Mouse (Mus musculus) mouse embryonic stem cell (cell line): Measurements from ENCODE around the gene Rho.

Experiments used
- in situ Hi-C, 2 experiments: fragments of 300-500 bp; cut with MboI; formaldehyde crosslinking; loops; 1 replicate in 1 of 2; 3 replicates in 1 of 2; pipeline ENCODE4 v1.14.3; 2019 to 2020; ENCODE audit warnings: low sequenced_read_pairs in 2 of 2, low pct_unique_long_range_greater_than_20kb in 1 of 2, mixed read lengths in 1 of 2; ENCODE audit not compliant: unreplicated experiment in 1 of 2

Rho gene

DNA sequence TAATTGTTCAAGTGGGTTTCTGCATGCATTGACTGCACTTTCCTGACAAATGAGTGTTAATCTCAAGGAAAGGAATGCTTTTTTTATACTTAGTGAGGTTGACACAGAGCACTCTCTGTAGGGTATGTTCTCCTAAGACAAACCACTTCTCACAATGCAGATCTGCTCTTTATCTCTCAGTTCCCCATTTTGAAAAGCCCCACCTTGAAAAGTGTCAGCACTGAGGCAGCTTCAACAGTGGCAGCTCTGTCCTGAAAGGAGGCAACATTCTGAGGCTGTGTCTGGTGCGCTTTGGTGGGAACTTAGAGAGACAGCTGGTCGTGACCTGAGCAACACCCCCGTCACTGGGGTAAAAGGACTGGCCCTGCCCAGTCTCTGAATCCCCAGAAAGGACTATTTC, 22.5 kb upstream of the Rho start:
- in situ Hi-C loops: loop anchor here in 1 of 2 experiments (25.0 kb wide), 1 partner anchor 228 kb away; no protein-coding TSS in a partner anchor

DNA sequence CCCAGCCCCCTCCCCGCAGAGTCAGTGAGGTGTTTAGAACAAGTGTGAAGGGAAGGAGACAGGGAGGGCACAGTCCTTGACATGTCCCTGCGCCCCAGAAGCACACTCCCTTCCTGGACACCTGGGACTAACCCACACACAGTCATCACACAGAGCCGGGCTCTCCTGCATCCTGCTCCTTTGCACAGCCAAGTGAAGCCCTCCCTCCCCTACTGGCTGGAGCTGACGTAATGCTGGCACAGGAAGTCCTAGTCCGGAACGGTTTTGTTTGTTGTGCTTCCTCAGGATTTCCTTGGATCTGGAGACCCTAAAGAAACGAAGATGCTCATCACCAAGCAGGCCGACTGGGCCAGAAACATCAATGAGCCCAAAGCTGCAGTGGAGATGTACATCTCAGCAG, 21.6 kb upstream of the Rho start:
- in situ Hi-C loops: loop anchor here in 1 of 2 experiments (25.0 kb wide), 1 partner anchor 227 kb away; no protein-coding TSS in a partner anchor

DNA sequence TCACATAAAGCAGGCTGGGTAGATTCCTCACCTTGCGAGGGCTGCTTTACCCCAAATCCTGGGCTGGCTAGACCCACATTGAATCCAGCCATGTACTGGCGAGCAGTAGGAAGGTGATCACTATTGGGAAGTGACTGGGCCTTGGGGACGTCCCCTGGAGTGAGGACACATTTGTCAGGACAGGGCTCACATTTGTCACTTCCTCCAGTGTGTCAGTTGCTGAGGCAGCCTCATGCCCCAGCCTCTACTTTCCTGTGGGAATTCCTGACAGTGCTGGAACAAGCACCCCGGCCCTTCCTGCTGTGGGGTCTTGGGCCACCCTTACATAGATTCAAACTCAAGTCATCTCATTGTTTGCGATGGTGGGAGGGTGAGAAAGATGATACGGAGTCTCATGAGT, 19.8 kb upstream of the Rho start:
- in situ Hi-C loops: loop anchor here in 1 of 2 experiments (25.0 kb wide), 1 partner anchor 226 kb away; no protein-coding TSS in a partner anchor

DNA sequence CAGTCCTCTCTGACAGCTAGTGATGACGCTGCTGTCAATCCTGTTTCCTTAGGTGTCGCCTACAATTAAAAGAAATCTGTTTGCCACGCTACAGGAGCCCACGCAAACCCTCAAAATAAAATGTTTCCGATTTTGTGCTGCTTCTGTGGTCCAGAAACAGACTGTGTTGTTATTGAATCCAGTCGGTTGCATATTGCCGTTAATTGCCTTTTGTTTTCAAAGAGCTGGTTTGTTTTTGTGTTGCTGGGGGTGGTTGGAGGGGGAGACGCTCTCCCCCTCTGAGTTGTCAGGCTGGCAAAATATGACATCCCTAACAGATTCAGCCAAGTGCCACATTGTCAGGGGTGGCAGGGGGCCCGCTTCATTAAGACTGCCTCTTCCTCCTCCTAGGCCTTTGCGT, 18.1 kb upstream of the Rho start:
- in situ Hi-C loops: loop anchor here in 1 of 2 experiments (25.0 kb wide), 1 partner anchor 224 kb away; no protein-coding TSS in a partner anchor

DNA sequence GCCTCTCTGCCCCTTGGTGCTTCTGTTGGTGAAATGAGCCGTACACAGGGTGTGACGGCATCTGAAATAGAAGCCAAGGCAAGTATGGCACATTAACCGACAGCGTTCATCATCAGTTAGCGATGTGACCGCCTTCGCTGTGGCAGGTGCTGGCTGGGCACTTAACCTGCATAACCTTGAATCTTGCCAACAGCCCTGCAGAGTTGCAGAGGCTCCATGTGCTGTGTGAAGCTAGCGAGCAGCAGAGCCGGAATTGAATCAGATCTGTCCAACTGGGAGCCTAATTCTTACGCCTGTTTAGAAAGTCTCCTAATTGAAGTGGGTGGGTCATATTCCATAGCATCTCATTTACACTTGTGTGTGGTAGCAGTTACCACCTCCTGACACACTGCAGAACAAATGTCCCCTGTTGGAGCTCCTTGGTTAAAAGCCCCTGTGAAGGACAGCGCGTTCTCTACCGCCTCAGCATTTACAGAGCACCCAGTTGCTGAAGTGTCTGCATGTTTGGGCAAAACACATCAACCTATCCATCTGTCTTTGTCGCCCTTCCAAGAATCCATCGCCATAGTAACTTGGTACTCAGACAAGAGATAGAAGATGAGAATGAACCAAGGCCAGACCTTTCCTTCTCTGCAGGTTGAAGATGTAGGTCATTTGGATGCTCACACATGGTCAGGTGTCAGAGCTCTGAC, 16.9 kb upstream of the Rho start:
- in situ Hi-C loops: loop anchor here in 1 of 2 experiments (25.0 kb wide), 1 partner anchor 223 kb away; no protein-coding TSS in a partner anchor

DNA sequence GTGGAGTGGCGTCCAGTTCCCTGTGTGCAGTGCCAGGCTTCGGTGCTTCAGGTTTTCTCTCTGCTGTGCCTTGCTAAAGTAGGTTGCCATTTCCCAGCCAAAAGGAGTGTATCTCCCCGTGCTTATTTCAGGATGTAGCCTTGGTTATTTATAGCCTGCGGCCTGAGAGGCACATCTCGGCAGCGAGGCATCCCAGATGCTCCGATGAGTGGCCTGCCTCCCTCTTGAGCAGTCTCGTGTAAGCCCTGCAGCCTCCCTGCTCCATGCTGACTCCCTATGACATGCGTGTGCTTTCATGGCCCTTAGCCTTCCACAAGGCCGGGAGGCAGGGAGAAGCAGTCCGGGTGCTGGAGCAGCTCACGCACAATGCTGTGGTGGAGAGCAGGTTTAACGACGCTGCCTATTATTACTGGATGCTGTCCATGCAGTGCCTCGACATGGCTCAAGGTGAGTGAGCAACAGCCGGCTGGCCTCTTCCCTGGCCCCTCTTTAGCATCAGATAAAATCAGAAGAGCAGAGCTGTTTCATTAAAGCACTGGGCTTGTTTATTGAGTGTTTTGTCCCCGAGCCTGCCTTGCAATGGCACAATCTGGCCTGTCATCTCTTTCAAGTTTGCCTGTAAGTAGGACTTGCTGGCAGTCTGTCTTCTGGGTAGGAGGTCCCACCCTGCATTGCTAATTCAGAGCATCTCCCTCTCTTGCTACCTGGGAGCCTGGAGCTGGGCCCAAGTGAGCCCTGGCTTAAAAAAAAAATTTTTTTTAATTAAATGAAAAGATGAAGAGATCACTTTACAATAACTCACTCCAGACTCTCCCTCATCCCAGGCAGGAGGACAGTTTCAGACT, 15.7 kb upstream of the Rho start:
- in situ Hi-C loops: loop anchor here in 1 of 2 experiments (25.0 kb wide), 1 partner anchor 221 kb away; no protein-coding TSS in a partner anchor

DNA sequence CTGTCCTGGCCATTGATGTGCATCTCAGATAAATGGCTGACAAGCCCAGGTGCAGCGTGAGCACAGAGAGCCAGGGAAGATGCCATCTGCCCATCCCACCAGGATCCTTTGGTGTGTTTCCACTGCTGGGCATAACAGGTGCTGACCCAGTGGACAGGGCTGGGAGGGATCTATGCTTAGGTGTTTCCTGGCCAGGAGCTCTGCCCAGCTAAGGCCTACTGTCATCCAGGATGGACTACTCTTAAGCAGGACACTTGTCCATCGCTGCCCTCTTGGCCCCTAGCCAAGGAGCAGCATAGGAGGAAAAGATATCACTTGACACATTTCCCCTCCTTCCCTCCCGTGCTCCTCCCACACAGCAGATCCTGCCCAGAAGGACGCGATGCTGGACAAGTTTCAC, 14.9 kb upstream of the Rho start:
- in situ Hi-C loops: loop anchor here in 1 of 2 experiments (25.0 kb wide), 1 partner anchor 221 kb away; no protein-coding TSS in a partner anchor

DNA sequence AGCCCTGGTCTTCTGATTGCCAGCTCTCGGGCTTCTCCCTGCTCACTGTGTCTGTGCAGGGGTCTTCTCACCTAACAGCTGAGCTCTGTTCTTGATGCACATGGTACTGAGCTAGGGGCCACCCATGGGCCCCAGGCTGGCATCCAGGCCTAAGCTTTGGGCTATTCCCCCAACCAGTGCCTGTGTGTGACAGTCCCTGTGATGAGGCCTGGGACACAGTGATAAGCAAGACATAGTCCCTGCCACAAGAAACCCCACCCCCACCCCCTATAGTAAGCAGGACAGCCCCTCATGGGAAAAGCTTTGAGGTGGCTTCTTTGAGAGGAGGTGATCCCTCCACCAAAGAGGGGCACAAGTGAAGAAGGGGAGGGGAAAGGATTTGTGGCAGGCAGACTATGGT, 12.9 kb upstream of the Rho start:
- in situ Hi-C loops: loop anchor here in 1 of 2 experiments (25.0 kb wide), 1 partner anchor 219 kb away; no protein-coding TSS in a partner anchor

DNA sequence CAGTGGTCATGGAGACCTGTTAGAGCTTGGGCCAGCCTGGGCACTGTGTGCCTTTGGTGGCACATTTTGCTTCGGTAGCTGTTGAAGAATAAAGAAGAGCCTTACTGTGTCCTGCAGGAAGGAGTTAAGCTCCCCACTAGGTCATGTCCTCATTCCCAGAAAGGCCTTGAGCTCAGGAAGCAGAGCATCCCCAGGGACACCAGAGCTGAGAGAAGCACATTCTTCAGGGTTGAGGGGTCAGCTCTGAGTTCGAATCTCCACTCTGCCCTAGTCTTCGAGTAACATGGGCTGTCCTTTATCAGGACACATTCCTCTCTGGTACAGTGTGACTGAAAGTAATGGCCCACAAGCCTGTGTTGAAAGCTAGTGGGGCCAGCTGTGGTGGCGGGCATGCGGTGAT, 11.7 kb upstream of the Rho start:
- in situ Hi-C loops: loop anchor here in 1 of 2 experiments (25.0 kb wide), 1 partner anchor 217 kb away; no protein-coding TSS in a partner anchor

DNA sequence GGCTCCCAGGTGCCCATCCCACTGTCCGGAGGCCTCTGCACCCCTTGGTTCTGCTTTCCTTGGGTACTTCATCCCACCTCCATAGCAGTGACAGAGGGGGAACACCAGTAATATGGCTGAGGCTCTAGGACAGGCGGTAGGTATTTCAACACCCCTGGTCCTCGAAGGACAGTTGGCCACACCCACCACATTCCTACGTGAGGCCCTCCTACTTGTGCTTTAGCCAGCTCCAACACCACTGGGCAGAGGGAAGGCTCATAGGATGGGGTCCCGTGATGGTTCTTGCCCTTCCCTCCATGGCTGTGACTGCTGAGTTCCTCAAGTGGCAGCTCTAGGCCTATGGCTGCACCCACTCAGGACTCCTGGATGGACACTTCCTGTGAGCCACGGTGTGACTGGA, 6.7 kb upstream of the Rho start:
- in situ Hi-C loops: loop anchor here in 1 of 2 experiments (25.0 kb wide), 1 partner anchor 212 kb away; no protein-coding TSS in a partner anchor

DNA sequence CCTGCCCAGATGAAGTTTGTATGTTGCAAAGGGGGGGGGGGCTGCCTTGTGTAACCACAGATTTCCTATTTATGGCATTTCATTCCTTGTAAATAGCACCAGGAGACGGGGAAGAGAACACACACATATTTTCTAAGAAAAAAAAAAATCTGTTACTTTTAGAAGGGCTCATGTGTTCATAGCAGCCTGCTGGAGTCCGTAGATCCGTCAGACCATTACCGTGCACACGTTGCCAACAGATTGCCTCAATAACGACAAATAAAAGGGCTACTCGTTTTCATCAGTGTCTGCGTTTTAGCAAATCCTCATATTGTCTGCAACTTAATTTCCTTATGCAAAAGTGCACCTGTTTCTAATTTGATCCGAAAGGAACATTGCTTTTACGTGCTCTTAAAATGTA, 5.1 kb upstream of the Rho start:
- in situ Hi-C loops: no loop called here

DNA sequence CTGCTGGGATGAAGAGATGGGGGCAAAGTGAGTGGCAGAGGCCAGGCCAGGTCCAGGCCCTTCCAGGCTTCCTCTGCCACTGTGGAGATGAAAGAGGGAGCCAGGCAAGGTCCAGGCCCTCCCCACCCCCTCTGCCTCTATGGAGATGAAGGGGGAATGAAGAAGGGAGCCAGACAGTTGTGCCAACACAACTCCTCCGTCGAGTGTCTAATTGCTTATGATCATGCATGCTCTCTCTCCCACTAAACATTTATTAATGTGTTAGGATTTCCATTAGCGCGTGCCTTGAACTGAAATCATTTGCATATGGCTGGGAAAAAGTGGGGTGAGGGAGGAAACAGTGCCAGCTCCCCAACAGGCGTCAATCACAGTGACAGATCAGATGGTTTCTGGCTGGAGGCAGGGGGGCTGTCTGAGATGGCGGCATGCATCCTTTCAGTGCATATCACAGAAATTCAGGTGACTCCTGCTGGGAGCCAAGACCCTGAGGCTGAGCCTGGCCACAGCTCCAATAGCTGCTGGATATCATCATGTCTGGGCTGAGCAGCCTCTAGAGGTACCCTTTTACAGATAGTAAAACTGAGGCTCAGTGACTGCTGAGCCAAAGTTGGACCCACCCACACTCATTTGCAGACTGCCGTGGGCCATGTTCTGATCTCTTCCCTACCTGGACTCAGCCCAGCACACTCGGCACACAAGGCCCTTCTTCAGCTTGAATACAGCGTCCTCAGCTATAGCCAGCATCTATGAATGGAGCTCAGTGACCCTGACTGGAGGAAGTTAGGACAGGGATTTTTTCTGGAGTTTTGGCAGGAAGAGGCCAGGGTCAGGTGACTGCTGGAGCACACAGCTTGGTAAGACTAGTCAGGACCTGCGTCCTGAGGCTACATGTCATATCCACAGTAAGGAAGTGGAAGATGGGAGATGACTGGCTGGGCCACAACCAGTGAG, 4.0 kb upstream of the Rho start:
- in situ Hi-C loops: no loop called here

DNA sequence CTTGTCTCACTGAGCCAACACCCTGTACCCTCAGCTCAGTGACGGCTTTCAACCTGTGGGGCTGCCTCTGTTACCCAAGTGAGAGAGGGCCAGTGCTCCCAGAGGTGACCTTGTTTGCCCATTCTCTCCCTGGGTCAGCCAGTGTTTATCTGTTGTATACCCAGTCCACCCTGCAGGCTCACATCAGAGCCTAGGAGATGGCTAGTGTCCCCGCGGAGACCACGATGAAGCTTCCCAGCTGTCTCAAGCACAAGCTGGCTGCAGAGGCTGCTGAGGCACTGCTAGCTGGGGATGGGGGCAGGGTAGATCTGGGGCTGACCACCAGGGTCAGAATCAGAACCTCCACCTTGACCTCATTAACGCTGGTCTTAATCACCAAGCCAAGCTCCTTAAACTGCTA, 1.5 kb upstream of the Rho start:
- in situ Hi-C loops: no loop called here

DNA sequence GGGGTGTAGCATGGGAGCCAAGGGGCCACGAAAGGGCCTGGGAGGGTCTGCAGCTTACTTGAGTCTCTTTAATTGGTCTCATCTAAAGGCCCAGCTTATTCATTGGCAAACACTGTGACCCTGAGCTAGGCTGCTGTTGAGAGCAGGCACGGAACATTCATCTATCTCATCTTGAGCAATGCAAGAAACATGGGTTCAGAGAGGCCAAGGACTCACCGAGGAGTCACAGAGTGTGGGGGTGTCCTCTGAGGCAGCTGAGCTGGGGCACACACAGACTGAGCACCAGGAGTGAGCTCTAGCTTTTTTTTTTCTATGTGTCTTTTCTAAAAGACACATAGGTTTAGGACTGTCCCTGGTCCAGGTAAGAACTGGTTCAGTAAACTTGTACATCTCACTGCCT, 843 bp downstream of the Rho start:
- in situ Hi-C loops: no loop called here

DNA sequence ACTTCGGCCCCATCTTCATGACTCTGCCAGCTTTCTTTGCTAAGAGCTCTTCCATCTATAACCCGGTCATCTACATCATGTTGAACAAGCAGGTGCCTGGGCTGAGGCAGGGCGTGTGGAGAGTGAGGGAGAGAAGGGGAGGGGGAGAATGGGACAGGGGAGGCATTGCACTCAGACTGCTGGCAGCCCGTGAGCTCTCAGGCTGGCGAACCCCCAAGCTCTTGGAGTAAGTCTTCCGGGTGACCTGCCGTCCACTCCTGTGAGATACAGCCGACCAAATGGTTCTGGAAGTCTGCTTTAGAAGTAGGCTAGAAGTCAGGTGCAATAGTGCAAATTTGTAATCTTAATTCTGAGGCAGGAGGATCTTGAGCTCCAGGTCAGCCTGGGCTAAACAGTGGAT, 4.0 kb downstream of the Rho start:
- in situ Hi-C loops: no loop called here

DNA sequence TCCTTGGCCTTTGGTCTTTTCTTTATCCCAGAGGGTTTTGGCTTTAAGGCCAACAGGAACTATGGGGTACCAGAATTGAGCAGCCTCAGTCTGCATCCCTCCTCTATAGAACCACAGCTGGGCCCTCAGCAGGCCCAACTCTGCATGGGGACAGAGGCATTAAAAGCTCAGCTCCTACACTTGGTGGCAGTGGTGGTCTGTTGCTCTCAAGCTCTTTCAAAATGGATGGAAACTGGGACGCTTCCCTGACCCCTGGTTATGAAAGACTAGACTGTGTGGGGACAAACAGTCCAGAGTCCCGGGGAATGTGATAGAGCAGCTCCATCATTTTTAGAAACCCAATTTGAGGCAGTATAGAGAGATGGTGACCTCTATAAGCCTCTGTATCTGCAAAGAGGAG, 6.5 kb downstream of the Rho start:
- in situ Hi-C loops: no loop called here

DNA sequence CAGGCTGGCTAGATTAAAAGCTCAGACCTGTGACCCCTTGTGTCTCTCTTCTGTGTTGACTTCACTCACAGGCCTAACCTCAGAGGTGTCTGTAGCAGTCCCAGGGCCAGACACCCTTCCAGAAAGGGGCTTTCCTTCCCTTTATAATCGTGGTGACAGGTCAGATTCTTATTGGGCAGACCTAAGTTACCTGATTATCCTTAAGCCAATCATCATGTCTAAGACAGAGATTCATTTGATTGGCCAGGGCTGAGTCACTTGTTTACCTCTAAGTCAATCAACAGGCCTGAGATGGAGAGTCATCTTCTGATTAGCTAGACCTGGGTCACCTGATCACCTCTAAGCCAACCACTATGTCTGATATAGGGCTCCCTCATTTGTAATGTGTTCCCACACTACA, 7.2 kb downstream of the Rho start:
- in situ Hi-C loops: no loop called here

DNA sequence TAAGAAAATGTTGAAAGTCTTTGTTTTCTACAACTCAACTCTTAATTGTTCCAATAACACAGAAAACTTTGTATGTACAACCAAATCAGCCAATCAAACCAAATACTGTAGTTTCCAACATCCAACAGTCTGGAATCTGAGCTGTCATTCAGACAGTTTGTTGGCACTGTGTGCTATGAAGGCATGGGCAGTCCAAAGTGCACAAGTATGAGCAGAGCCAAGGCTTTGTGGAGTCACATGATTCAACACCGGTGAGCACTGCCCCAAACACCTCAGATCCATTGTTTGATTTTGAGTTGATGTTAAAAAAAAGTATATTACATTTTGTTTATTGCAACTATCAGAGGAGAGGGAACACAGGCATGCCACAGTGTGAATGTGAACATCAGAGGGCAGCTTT, 9.1 kb downstream of the Rho start:
- in situ Hi-C loops: no loop called here
